8 mouse cellular contexts compared by ENCODE assay signal in genomic region chr17:36205456-36205855, GRCm38 (mm10). TPM values are rescaled to one million over a fixed set of nuclear protein-coding genes. Genes with fewer than 3 reads are reported as not detected.
DNase-seq lines count a peak whose midpoint lies in the region; ATAC-seq and TF ChIP-seq lines count a peak whose summit lies in the region.

No protein-coding gene starts in this region.

- TF ChIP-seq POLR2A in thymus, adult 2 months (IDR thresholded peaks at IDR 0.05; ENCODE audit: control insufficient read depth, extremely low read depth, insufficient read depth, low read length, poor library complexity) = no peak

- no peaks in the 10 kb centered on the region; the same call in 1 of the 2 replicates for H3K27me3 ChIP-seq in thymus, adult 2 months (ENCODE audit: control insufficient read depth, insufficient read depth, low read length)
- peaks cover 29% of the 10 kb centered on the region for H3K27me3 ChIP-seq in forebrain, embryonic 16.5 days (replicated peaks; ENCODE audit: control insufficient read depth, insufficient read depth, low read length)
- H3K27me3 ChIP-seq in intestine, postnatal 0 days (replicated peaks; ENCODE audit: control insufficient read depth, insufficient read depth, low read length) = peaks cover 32% of the 10 kb centered on the region; the same call in 1 of the 2 replicates
- peaks cover 22% of the 10 kb centered on the region for H3K27me3 ChIP-seq in lung, embryonic 14.5 days (ENCODE audit: insufficient read depth, low read length)
- H3K27me3 ChIP-seq in neural tube, embryonic 13.5 days = peaks cover 88% of the 10 kb centered on the region

- no peak for ATAC-seq in forebrain, embryonic 16.5 days
- peak; percentile 37 for ATAC-seq in intestine, postnatal 0 days
- peak; percentile 52 for ATAC-seq in lung, embryonic 14.5 days (ENCODE audit: insufficient read depth)
- no peak for ATAC-seq in neural tube, embryonic 13.5 days (ENCODE audit: low read depth)

- peaks cover 10% of the 10 kb centered on the region; the same call in 1 of the 2 replicates for H3K4me1 ChIP-seq in thymus, adult 2 months (replicated peaks; ENCODE audit: control insufficient read depth, insufficient read depth, low read length)
- peaks cover 3% of the 10 kb centered on the region for H3K4me1 ChIP-seq in forebrain, embryonic 16.5 days (replicated peaks; ENCODE audit: control insufficient read depth, insufficient read depth, low read length)
- no peaks in the 10 kb centered on the region for H3K4me1 ChIP-seq in intestine, postnatal 0 days (replicated peaks; ENCODE audit: control insufficient read depth, insufficient read depth, low read length)
- no peaks in the 10 kb centered on the region for H3K4me1 ChIP-seq in lung, embryonic 14.5 days (ENCODE audit: insufficient read depth)
- H3K4me1 ChIP-seq in neural tube, embryonic 13.5 days (replicated peaks) = peaks cover 10% of the 10 kb centered on the region

- WGBS in thymus, adult 2 months = under 1% methylated on average over 15 of the region's 15 CpGs
- WGBS in forebrain, embryonic 16.5 days = under 1% methylated on average over 15 of the region's 15 CpGs
- 1% methylated on average over 15 of the region's 15 CpGs for WGBS in intestine, postnatal 0 days
- 2% methylated on average over 15 of the region's 15 CpGs for WGBS in lung, embryonic 14.5 days
- under 1% methylated on average over 15 of the region's 15 CpGs for WGBS in neural tube, embryonic 13.5 days

- H3K9me3 ChIP-seq in forebrain, embryonic 16.5 days (ENCODE audit: control insufficient read depth, low read length) = no peaks in the 10 kb centered on the region
- no peaks in the 10 kb centered on the region for H3K9me3 ChIP-seq in intestine, postnatal 0 days (ENCODE audit: control insufficient read depth)
- no peaks in the 10 kb centered on the region for H3K9me3 ChIP-seq in lung, embryonic 14.5 days (ENCODE audit: low read depth, low read length)
- no peaks in the 10 kb centered on the region for H3K9me3 ChIP-seq in neural tube, embryonic 13.5 days

- H3K4me3 ChIP-seq in thymus, adult 2 months (ENCODE audit: control insufficient read depth, insufficient read depth, low read length) = peak overlapping the region; percentile 39
- peak overlapping the region; percentile 30 for H3K4me3 ChIP-seq in forebrain, embryonic 16.5 days (replicated peaks; ENCODE audit: low read length)
- peak overlapping the region; percentile 41 for H3K4me3 ChIP-seq in intestine, postnatal 0 days (ENCODE audit: low read depth, low read length)
- peak overlapping the region; percentile 35 for H3K4me3 ChIP-seq in lung, embryonic 14.5 days (ENCODE audit: low read depth, low read length)
- peak overlapping the region; percentile 30 for H3K4me3 ChIP-seq in neural tube, embryonic 13.5 days

- no peak overlapping the region for H3K27ac ChIP-seq in thymus, adult 2 months (ENCODE audit: control insufficient read depth, insufficient read depth, low read length)
- no peak overlapping the region for H3K27ac ChIP-seq in forebrain, embryonic 16.5 days (ENCODE audit: low read length)
- H3K27ac ChIP-seq in intestine, postnatal 0 days (ENCODE audit: low read depth, low read length) = no peak overlapping the region
- H3K27ac ChIP-seq in lung, embryonic 14.5 days (ENCODE audit: low read depth) = no peak overlapping the region
- no peak overlapping the region for H3K27ac ChIP-seq in neural tube, embryonic 13.5 days (replicated peaks)

- H3K4me2 ChIP-seq in forebrain, embryonic 16.5 days (ENCODE audit: low read length) = peak overlapping the region; percentile 55
- peak overlapping the region; percentile 70 for H3K4me2 ChIP-seq in intestine, postnatal 0 days (replicated peaks; ENCODE audit: low read depth)
- peak overlapping the region; percentile 63 for H3K4me2 ChIP-seq in lung, embryonic 14.5 days
- H3K4me2 ChIP-seq in neural tube, embryonic 13.5 days = peak overlapping the region; percentile 56

- no peak for TF ChIP-seq CTCF in thymus, adult 2 months (IDR thresholded peaks at IDR 0.05; ENCODE audit: borderline replicate concordance, control insufficient read depth, extremely low read depth, insufficient read depth, low read length, poor library complexity)
- no peak for TF ChIP-seq CTCF in intestine, postnatal 0 days (IDR thresholded peaks at IDR 0.05; ENCODE audit: low read depth)
- no peak for TF ChIP-seq CTCF in lung, embryonic 14.5 days (IDR thresholded peaks at IDR 0.05; ENCODE audit: low read depth)

- H3K9ac ChIP-seq in forebrain, embryonic 16.5 days (replicated peaks; ENCODE audit: low read depth, low read length) = no peak overlapping the region
- no peak overlapping the region for H3K9ac ChIP-seq in intestine, postnatal 0 days (ENCODE audit: low read depth, low read length)
- H3K9ac ChIP-seq in lung, embryonic 14.5 days = peak overlapping the region; percentile 21; the same call in 1 of the 2 replicates
- no peak overlapping the region for H3K9ac ChIP-seq in neural tube, embryonic 13.5 days

- H3K36me3 ChIP-seq in thymus, adult 2 months (ENCODE audit: control insufficient read depth, insufficient read depth, low read length) = no peaks in the 10 kb centered on the region
- no peaks in the 10 kb centered on the region for H3K36me3 ChIP-seq in forebrain, embryonic 16.5 days (ENCODE audit: control insufficient read depth, insufficient read depth)
- no peaks in the 10 kb centered on the region for H3K36me3 ChIP-seq in intestine, postnatal 0 days (ENCODE audit: control insufficient read depth, insufficient read depth)
- H3K36me3 ChIP-seq in lung, embryonic 14.5 days (ENCODE audit: insufficient read depth) = no peaks in the 10 kb centered on the region
- H3K36me3 ChIP-seq in neural tube, embryonic 13.5 days = no peaks in the 10 kb centered on the region

- DNase-seq in thymus, adult 2 months = peak; percentile 24
- DNase-seq in thymus, postnatal 10 days (ENCODE audit: low spot score in 2 of 2) = no peak
- DNase-seq in lung, embryonic 14.5 days = peak; percentile 28
- DNase-seq in cerebellum, adult 11-12 months = no peak
- no peak for DNase-seq in yolk sac, embryonic 10.5 days (ENCODE audit: low spot score)

RNA-seq across cellular contexts. Expression of gene H2-T3, which starts 15.4 kb away (rescaled TPM):
- 1.7 and 2.5 TPM in 2 replicates for polyA plus RNA-seq in thymus, adult 2 months (2012; rRNA removed)
- polyA plus RNA-seq in forebrain, embryonic 16.5 days (2015; fragmentation: Nextera tagmentation; extraction: Ambion mirVana) = not detected in 2 replicates
- 53.3 and 65.3 TPM in 2 replicates for polyA plus RNA-seq in intestine, postnatal 0 days (2015; fragmentation: Nextera tagmentation; extraction: Ambion mirVana)
- 1.3 and 1.4 TPM in 2 replicates for polyA plus RNA-seq in lung, embryonic 14.5 days (2014; fragmentation: Nextera tagmentation; extraction: Ambion mirVana)
- polyA plus RNA-seq in neural tube, embryonic 13.5 days (2015; fragmentation: Nextera tagmentation; extraction: Ambion mirVana) = not detected in 2 replicates

RNA-seq across cellular contexts. Expression of gene Gm8909, which starts 37.1 kb away (rescaled TPM):
- polyA plus RNA-seq in thymus, adult 2 months (2012; rRNA removed) = 20.1 and 20.8 TPM in 2 replicates
- not detected in 2 replicates for polyA plus RNA-seq in forebrain, embryonic 16.5 days (2015; fragmentation: Nextera tagmentation; extraction: Ambion mirVana)
- 28.7 and 31.1 TPM in 2 replicates for polyA plus RNA-seq in intestine, postnatal 0 days (2015; fragmentation: Nextera tagmentation; extraction: Ambion mirVana)
- polyA plus RNA-seq in lung, embryonic 14.5 days (2014; fragmentation: Nextera tagmentation; extraction: Ambion mirVana) = 44.4 and 51.4 TPM in 2 replicates
- polyA plus RNA-seq in neural tube, embryonic 13.5 days (2015; fragmentation: Nextera tagmentation; extraction: Ambion mirVana) = not detected in 2 replicates

RNA-seq across cellular contexts. Expression of gene Rpp21, which starts 52.4 kb away (rescaled TPM):
- polyA plus RNA-seq in thymus, adult 2 months (2012; rRNA removed) = 124 and 160 TPM in 2 replicates
- polyA plus RNA-seq in forebrain, embryonic 16.5 days (2015; fragmentation: Nextera tagmentation; extraction: Ambion mirVana) = 84.8 and 99.7 TPM in 2 replicates
- 103 and 110 TPM in 2 replicates for polyA plus RNA-seq in intestine, postnatal 0 days (2015; fragmentation: Nextera tagmentation; extraction: Ambion mirVana)
- 188 and 195 TPM in 2 replicates for polyA plus RNA-seq in lung, embryonic 14.5 days (2014; fragmentation: Nextera tagmentation; extraction: Ambion mirVana)
- polyA plus RNA-seq in neural tube, embryonic 13.5 days (2015; fragmentation: Nextera tagmentation; extraction: Ambion mirVana) = 93.9 and 122 TPM in 2 replicates

Comparison
In these comparisons a context has a peak if more than half of its experiments do, and no peak if none do; other contexts are left out.
1. DNase-seq: peak in thymus, adult 2 months (single experiment) and lung, embryonic 14.5 days (single experiment); none in thymus, postnatal 10 days (0 of 2), cerebellum, adult 11-12 months (single experiment) and yolk sac, embryonic 10.5 days (single experiment).
2. ATAC-seq: peak in intestine, postnatal 0 days (single experiment) and lung, embryonic 14.5 days (single experiment); none in forebrain, embryonic 16.5 days (single experiment) and neural tube, embryonic 13.5 days (single experiment).
3. RNA of gene H2-T3, which starts 15.4 kb away (polyA plus RNA-seq): 53.3 to 65.3 TPM in intestine, postnatal 0 days; 1.7 to 2.5 TPM in thymus, adult 2 months, 1.3 to 1.4 TPM in lung, embryonic 14.5 days, not detected in forebrain, embryonic 16.5 days and not detected in neural tube, embryonic 13.5 days; every median in the first group is over 10 times any median in the second.
4. RNA of gene Gm8909, which starts 37.1 kb away (polyA plus RNA-seq): 44.4 to 51.4 TPM in lung, embryonic 14.5 days, 28.7 to 31.1 TPM in intestine, postnatal 0 days and 20.1 to 20.8 TPM in thymus, adult 2 months; not detected in forebrain, embryonic 16.5 days and not detected in neural tube, embryonic 13.5 days; every median in the first group is over 10 times any median in the second.
5. Peak in every context shown above with its lines, with median percentiles within 50 percentile points of each other: H3K4me3 ChIP-seq and H3K4me2 ChIP-seq.